Mouse (Mus musculus) MN1 (cell line): Measurements from ENCODE around the gene A030014E15Rik.
"Not testable (repeated sequence)": the region's sequence is repeated elsewhere in the genome, so short reads cannot be mapped to it uniquely, and the experiment has no call there.

Source experiments
- DNase-seq: peaks from one replicate; pipeline ENCODE4 v3.0.0-alpha.2; 2016; ENCODE audit warnings: low spot score

Gene A030014E15Rik

DNA sequence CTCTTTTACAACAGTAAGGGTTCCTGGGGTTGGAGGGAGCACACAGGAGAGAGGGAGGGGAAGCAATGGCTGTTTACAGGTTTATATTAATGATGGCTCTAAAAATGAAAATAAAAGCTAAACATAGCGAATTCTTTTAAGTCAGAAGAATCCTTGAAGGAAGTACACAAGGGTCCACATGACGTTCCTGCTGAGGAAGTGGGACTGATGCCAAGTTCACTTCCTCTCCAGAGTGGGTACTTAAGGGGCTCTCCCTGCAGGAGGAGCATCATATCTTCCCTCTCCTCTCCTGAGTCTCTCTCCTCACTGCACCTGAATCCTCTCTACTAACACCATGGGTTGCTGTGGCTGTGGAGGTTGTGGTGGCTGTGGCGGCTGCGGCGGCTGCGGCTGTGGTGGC is at the start of gene A030014E15Rik:
A030014E15Rik (plus strand) TSS at position 268 of the 400 bp plus-strand sequence.
- no peak for DNase-seq

DNA sequence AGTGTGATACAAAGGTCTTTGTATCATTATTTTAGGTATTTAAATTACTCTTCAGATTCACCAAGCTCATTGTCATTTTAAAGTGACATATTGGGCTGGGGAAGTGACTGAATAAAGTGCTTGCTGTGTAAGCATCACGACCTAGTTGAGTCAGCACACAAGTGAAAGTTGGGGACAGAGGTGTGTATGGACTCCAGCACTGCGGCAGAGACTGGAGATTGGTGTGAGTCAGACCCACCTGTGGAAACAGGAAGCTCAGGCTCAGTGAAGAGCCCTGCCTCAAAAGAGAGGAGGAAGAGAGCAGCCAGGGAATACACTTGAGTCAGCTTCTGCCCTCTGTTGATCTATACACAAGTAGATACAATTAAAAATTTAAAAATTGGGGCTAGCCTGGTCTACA is 45.5 kb upstream of the A030014E15Rik start:
- DNase-seq = no peak

DNA sequence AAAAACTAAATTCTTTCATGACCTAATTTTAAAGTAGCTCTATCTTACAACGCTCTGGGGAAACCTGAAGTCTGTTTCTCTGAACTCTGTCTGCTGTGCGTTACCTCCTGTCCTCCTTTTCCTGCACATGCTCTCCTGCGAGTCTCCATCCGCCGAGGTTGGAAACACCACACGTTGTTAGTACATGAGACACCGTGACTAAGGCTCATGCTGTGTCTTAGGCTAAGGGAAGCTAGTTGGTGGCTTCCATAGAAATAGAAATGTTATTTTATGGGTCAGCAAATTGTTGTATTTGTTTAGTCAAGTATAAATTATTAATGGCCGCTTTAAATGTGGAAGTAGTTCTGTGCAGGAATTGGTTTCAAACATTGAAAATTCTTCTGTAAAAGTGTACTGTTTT is 44.5 kb upstream of the A030014E15Rik start:
- no peak for DNase-seq

DNA sequence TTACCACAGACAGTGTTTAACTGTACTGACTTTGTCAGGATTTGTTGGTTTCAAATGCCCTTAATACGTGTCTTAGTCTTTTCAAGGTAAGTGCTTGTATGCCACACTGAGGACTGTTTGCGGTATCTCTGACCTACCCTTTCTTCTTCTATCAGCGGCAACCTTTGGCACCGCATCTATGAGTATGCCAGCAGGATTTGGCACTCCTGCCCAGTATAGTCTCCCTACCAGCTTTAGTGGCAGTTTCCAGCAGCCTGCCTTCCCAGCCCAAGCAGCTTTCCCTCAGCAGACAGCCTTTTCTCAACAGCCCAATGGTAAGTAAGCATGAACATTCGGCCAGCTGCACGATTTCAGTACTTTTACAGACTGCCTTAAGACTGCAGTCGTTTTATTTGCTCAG is 31.4 kb upstream of the A030014E15Rik start:
- no peak for DNase-seq

- DNase-seq = no peak
Observed at GRCm38 (mm10) chr1:82900567-82900966, 24.1 kb upstream of the A030014E15Rik start.

DNA sequence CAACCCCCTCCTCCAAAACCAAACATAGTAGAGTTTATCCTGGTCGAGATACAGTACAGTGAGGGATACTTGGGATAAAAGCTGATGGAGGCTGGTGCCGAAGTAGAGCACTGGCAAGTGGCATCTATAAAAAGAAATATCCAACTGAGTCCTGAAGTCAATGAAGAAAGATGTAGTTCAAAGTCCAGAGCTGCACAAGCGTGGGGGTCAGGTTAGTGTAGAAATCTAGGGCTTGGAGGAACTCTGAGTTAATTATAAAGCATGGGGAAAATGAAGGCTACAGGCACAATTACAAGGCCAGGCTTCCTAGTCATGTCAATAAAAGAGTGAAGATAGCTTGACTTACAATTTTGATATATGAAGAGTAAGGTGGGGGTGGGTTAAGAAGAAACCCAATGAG is 23.5 kb upstream of the A030014E15Rik start:
- no peak for DNase-seq

- DNase-seq = no peak
Observed at GRCm38 (mm10) chr1:82905886-82906285, 18.8 kb upstream of the A030014E15Rik start.

DNA sequence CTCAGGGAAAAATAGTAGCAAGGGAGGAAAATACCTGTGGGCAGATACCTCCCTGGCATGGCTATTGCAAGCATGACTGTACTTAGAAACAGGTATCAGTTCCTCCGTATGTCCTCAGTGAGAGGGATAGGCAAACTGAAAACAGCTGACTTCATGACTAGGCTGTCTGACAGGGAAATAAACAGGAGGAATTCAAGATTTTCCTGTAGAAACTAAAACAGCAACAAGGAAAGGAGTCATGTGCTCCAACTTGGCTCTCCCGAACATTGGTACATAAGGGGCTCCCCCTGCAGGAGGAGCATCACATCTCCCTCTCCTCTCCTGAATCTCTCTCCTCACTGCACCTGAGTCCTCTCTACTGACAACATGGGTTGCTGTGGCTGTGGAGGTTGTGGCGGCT is 11.7 kb upstream of the A030014E15Rik start, which contains the start of gene A030005L19Rik:
A030005L19Rik (plus strand) TSS at position 301 of the 400 bp plus-strand sequence.
- DNase-seq = no peak

GRCm38 (mm10) chr1:82913434-82913833 is 11.3 kb upstream of the A030014E15Rik start:
- DNase-seq = not testable (repeated sequence)

DNA sequence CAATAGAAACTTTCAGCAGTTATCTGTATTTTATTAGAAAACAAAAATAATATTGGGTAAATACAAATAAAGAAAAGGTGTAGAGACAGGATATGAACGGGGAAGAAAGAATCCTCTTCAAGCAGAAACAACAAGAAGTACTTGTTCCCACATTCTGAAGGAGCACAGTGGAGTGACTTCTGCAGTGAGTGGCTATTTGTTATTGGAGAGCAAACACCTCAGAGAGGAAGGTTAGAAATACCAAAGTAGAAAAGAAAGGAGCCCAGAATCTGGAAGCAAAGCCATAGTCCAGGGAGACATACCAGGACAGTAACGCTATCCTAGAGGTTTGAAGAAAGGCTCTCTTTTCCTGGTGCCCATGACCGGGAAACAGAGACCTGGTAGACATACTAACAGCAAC is 5.8 kb downstream of the A030014E15Rik start:
- not testable (repeated sequence) for DNase-seq

DNA sequence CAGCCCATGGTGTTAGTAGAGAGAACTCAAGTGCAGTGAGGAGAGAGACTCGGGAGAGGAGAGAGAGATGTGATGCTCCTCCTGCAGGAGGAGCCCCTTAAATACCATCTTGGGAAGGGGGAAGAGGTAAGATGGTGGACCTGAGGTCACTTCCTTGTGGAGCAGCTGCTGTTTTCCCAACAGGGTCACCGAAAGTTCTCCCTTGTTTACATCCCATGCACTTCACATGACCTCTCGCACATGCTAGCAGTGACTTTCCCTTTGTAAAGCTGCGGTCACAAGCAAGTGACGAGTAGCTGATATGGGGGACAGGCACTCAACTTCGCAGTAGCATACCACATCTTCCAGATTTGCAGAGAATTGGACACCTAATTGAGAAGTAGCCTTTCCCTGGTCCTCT is 6.6 kb downstream of the A030014E15Rik start, which contains the start of gene Gm6217:
Gm6217 (minus strand) TSS at position 74 of the 400 bp plus-strand sequence.
- DNase-seq = not testable (repeated sequence)

DNA sequence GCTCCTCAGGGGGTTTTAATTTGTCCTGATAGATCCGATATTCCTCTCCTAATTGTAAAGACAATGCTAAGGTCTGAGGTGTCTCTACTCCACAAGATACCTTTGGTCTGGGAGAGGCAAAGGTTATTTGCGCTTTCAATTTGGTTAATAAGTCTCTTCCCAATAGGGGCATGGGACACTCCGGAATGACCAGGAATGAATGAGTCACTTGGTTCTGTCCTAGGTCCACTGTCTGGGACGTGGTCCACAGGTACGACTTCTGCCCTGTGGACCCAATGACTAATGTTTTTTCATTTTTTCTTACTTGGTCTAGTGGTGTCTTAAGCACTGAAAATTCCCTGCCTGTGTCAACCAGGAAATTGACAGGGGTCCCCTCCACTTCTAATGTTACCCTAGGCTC is 13.9 kb downstream of the A030014E15Rik start:
- no peak for DNase-seq

DNA sequence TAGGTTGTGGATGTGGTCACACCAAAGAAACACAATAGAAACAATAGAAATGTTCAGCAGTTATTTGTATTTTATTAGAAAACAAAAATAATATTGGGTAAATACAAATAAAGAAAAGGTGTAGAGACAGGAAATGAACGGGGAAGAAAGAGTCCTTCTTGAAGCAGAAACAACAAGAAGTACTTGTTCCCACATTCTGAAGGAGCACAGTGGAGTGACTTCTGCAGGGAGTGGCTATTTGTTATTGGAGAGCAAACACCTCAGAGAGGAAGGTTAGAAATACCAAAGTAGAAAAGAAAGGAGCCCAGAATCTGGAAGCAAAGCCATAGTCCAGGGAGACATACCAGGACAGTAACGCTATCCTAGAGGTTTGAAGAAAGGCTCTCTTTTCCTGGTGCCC is 17.8 kb downstream of the A030014E15Rik start:
- not testable (repeated sequence) for DNase-seq

DNA sequence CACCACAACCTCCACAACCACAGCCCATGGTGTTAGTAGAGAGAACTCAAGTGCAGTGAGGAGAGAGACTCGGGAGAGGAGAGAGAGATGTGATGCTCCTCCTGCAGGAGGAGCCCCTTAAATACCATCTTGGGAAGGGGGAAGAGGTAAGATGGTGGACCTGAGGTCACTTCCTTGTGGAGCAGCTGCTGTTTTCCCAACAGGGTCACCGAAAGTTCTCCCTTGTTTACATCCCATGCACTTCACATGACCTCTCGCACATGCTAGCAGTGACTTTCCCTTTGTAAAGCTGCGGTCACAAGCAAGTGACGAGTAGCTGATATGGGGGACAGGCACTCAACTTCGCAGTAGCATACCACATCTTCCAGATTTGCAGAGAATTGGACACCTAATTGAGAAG is 18.6 kb downstream of the A030014E15Rik start, which contains the start of gene A030003K21Rik:
A030003K21Rik (minus strand) TSS at position 94 of the 400 bp plus-strand sequence.
- DNase-seq = not testable (repeated sequence)

- not testable (repeated sequence) for DNase-seq
Observed at GRCm38 (mm10) chr1:82946029-82946428, 21.3 kb downstream of the A030014E15Rik start.

- DNase-seq = no peak
Observed at GRCm38 (mm10) chr1:82948601-82949000, 23.9 kb downstream of the A030014E15Rik start.

- DNase-seq = not testable (repeated sequence)
Observed at GRCm38 (mm10) chr1:82955913-82956312, 31.2 kb downstream of the A030014E15Rik start, which contains the start of gene Gm7544. Gene Gm7544 (minus strand): TSS chr1:82956013.

DNA sequence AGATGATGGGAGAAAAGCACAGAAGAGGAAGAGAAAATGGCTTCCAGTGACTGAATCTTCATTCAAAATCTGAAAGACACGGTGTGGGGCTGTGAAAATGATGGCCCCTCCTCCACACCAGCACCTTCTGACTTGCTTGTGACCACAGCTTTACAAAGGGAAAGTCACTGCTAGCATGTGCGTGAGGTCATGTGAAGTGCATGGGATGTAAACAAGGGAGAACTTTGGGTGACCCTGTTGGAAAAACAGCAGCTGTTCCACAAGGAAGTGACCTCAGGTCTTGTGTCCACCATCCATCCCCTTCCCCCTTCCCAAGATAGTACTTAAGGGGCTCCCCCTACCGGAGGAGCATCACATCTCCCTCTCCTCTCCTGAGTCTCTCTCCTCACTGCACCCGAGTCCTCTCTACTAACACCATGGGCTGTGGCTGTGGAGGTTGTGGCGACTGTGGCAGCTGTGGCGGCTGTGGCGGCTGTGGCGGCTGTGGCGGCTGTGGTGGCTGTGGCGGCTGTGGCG is 35.2 kb downstream of the A030014E15Rik start, which contains the start of gene Gm47955:
Gm47955 (plus strand) TSS at position 417 of the 516 bp plus-strand sequence.
- DNase-seq = no peak

- DNase-seq = no peak
Observed at GRCm38 (mm10) chr1:82966413-82966812, 41.7 kb downstream of the A030014E15Rik start.

DNA sequence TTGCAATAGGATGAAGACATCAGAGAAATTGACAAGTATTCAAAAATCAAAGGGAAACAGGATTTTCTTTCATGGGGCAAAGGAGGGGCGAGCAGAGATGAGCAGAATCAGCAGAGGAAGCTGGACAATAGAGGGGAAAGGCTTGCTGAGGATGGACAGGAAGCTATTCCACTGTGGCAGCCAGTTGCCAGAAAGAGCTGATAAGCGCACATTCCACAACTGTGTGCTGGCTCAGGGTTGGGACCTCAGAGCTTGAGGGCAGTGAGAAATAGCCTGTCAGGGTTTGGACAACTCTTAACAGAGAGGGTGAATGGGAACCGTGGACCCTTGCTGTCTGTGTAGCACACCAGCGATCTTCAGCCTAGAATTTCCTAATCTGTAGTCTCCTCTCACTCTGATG is 47.3 kb downstream of the A030014E15Rik start:
- no peak for DNase-seq

DNA sequence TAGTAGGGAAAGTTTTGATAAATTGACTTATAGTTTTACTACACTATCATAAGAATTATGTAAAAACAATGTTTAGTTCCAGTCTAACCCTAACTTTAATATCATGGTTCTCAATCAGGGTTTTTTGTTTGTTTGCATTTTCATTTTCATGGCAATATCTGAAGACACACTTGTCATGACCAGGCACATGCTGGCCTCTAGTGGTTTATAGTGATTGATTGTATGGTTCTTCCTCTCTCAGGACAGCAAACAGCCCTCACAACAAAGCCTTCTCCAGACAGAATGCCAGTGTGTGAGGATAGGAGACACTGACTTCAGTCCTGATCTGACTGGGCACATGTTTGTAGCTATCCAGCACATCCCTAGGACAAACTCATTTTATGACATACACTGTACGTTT is 48.5 kb downstream of the A030014E15Rik start:
- no peak for DNase-seq

DNA sequence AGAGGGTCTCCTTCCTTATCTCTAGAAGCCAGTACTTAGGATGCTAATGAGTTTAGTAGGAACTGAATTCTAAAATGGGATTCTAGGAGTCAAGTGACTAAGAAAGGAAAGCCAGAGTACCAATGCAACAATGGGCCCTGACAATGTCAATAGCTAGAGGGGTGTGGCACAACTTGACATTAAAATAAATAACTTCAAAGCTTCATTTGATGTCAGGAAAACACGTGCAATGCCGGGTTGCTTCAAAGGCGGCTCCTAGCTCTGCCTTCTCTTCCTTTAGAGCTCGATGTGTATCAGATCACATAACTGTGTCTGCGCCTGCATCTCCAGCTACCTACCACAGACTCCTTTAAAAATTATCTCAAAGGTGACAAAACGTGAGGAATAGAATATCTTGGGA is 49.2 kb downstream of the A030014E15Rik start:
- no peak for DNase-seq

GRCm38 (mm10) chr1:82974342-82974741 is 49.6 kb downstream of the A030014E15Rik start:
- no peak for DNase-seq
